Mouse (Mus musculus): ENCODE results near the gene Cenpe. TPM values are rescaled to one million over a fixed set of nuclear protein-coding genes. Genes with fewer than 3 reads are reported as not detected.
A peak's percentile ranks its signal among the peaks of the same experiment; 100 is the strongest.

The Cenpe gene
- polyA plus RNA-seq, 1 experiment: 7.3 TPM

DNA sequence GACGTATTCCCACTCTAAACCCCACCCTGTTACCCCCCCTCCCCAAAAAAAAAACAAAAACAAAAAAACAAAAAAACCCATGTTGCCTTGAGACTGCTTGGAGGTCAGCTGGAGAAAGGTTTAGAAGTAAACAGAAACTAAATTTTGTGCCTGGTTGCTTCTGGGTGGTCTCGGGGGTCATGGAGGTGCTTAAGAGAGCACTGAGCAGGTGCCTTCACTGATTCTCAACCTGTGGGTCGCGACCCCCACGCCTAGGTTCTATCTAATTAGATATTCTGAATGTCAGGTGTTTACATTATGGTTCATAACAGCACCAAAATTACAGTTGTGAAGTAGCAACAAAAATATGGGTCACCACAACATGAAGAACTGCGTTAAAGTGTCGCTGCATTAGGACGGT, 69.4 kb downstream of the Cenpe start:
- TF ChIP-seq CTCF (IDR thresholded peaks at IDR 0.05; ENCODE audit: borderline replicate concordance, extremely low read depth, insufficient read depth, insufficient read length) (no peak), POLR2A (IDR thresholded peaks at IDR 0.05; ENCODE audit: borderline replicate concordance, extremely low read depth, insufficient read depth, insufficient read length, poor library complexity, severe bottlenecking) (no peak)
- DNase-seq (ENCODE audit: low read depth): no peak

DNA sequence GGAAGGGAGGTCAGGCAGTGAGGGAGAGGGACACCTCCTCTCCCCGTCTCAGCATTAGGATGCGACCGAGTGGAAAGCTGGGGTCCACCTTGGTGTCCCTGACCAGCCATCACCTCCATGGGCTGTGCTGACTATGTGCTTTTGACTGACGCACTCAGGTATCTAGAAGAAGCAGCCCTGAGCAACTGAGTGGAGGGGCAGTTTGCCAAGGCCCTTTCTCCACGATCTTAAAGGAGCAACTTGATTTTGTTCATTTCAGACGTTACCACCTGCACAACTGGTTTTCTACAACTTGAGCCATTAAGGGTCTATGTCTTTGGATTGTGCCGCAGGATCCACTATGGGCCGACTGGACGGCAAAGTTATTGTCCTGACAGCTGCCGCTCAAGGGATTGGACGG, 72.9 kb downstream of the Cenpe start:
- no peak for TF ChIP-seq CTCF (IDR thresholded peaks at IDR 0.05; ENCODE audit: borderline replicate concordance, extremely low read depth, insufficient read depth, insufficient read length)
- no peak for TF ChIP-seq POLR2A (IDR thresholded peaks at IDR 0.05; ENCODE audit: borderline replicate concordance, extremely low read depth, insufficient read depth, insufficient read length, poor library complexity, severe bottlenecking)
- no peak for DNase-seq (ENCODE audit: low read depth)

DNA sequence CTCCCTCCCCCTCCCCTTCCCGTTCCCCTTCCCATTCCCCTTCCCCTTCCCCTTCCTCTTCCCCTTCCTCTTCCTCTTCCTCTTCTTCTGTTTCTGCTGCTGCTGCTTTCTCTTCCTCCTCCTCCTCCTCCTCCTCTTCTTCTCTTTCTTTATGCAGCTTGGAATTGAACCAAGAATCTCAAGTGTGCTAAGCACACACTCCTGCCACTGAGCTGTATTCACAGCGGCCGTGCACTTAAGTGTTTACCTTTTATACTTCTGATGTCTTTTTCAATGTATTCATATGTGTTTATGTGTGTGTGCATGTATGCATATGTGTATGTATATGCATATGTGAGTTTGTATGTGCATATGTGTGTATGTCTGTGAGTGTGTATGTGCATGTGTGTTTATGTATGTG, 73.5 kb downstream of the Cenpe start:
- TF ChIP-seq POLR2A (IDR thresholded peaks at IDR 0.05; ENCODE audit: borderline replicate concordance, extremely low read depth, insufficient read depth, insufficient read length, poor library complexity, severe bottlenecking) (no peak), CTCF (IDR thresholded peaks at IDR 0.05; ENCODE audit: borderline replicate concordance, extremely low read depth, insufficient read depth, insufficient read length) (no peak)
- DNase-seq (ENCODE audit: low read depth): no peak

DNA sequence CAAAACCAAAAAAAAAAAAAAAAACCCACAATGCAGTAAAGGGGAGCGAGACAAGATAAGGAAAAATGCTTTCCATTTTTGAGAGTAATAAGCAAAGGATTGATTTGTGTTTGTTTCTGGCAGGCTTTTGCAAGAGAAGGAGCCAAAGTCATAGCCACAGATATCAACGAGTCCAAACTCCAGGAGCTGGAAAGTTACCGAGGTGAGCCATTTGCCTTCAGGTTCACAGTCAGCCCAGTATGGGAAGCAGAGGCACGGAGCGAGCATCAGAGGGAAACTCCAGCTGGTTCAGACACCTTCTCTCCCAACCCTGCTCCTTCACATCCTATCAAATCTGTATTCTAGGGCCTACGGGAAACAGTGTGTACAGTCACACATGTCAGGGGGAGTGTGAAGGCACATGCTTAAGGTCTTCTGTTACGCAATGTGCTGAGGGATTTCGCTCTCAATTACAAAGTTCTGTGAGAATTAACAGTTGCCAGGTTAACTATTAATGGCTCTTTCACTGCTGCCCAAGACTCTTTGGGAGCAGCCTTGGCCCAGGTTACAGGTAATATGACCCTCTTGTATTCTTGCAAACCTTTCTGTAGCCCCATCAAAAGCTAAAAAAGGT, 75.9 kb downstream of the Cenpe start:
- no peak for TF ChIP-seq POLR2A (IDR thresholded peaks at IDR 0.05; ENCODE audit: borderline replicate concordance, extremely low read depth, insufficient read depth, insufficient read length, poor library complexity, severe bottlenecking)
- TF ChIP-seq CTCF (IDR thresholded peaks at IDR 0.05; ENCODE audit: borderline replicate concordance, extremely low read depth, insufficient read depth, insufficient read length): no peak
- no peak for DNase-seq (ENCODE audit: low read depth)

DNA sequence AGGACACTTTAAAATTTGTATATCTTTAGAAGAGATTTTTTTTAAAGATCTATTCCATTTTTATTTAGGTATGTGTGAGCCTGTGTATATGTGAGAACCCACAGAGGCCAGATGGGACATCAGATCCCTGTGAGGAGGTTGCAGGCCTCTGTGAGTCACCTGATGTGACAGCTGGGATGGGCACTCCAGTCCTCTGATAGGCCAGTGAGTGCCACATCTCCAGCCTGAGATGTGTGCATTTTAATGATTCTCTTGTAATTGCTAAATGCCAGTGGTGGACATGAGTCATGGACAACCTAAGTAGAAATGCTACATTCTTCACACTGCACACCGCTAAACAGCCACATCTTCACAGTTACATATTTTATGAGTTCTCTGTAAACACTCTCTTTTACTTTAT, 76.8 kb downstream of the Cenpe start:
- no peak for TF ChIP-seq POLR2A (IDR thresholded peaks at IDR 0.05; ENCODE audit: borderline replicate concordance, extremely low read depth, insufficient read depth, insufficient read length, poor library complexity, severe bottlenecking)
- TF ChIP-seq CTCF (IDR thresholded peaks at IDR 0.05; ENCODE audit: borderline replicate concordance, extremely low read depth, insufficient read depth, insufficient read length): no peak
- no peak for DNase-seq (ENCODE audit: low read depth)

DNA sequence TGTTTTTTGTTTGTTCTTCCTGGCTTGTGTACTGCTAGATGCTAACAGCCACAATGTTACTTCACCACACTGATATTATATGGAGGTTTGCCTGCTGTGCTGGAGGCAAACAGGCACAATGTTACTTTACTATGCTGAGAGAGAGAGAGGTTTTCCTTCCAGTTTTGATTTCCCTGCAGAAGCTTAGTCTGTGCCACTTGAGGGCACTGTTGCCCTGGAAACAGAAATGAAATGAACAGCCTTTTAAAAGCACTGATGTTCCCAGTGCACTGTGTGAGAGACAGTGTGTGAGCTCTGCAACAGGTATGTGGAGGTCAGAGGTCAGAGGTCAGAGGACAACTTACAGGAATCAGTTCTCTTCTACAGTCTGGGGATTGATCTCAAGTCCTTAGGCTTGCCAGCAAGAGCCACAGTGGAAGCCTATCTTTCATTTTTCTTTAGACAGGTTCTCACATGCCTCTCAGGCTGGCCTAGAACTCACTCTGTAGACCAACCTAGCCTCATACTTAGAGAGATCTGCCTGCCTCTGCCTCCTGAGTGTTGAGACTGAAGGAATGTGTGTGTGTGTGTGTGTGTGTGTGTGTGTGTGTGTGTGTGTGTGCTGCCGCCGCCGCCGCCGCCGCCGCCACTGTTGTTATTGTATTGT, 78.0 kb downstream of the Cenpe start:
- TF ChIP-seq POLR2A (IDR thresholded peaks at IDR 0.05; ENCODE audit: borderline replicate concordance, extremely low read depth, insufficient read depth, insufficient read length, poor library complexity, severe bottlenecking): no peak
- peak; percentile 82; the same call in 1 of the 2 replicates for TF ChIP-seq CTCF (IDR thresholded peaks at IDR 0.05; ENCODE audit: borderline replicate concordance, extremely low read depth, insufficient read depth, insufficient read length)
- DNase-seq (ENCODE audit: low read depth): peak; percentile 93

- TF ChIP-seq CTCF (IDR thresholded peaks at IDR 0.05; ENCODE audit: borderline replicate concordance, extremely low read depth, insufficient read depth, insufficient read length): no peak
- no peak for TF ChIP-seq POLR2A (IDR thresholded peaks at IDR 0.05; ENCODE audit: borderline replicate concordance, extremely low read depth, insufficient read depth, insufficient read length, poor library complexity, severe bottlenecking)
- DNase-seq (ENCODE audit: low read depth): peak; percentile 64
Observed at GRCm38 (mm10) chr3:135293703-135294102, 81.4 kb downstream of the Cenpe start.

GRCm38 (mm10) chr3:135295559-135295958, 83.2 kb downstream of the Cenpe start:
- no peak for TF ChIP-seq CTCF (IDR thresholded peaks at IDR 0.05; ENCODE audit: borderline replicate concordance, extremely low read depth, insufficient read depth, insufficient read length)
- no peak for DNase-seq (ENCODE audit: low read depth)

DNA sequence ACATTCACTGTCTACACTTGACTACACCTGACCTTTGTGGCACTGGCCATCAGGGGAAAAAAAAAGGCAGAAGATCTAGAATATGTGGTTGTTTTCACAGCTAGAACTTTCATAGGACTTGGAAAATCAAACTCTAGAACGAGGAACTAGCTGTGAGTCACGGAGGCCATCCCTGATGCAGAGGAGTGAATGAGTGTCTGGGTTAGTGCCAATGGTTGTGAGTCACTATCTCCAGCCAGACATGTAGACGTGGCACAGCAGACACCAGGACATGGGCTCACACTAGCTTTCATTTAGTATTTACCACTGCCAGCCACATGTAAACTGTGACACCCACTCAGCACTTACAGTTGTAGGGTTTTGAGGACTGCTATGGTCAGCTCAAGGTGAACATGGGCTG, 86.2 kb downstream of the Cenpe start:
- TF ChIP-seq POLR2A (IDR thresholded peaks at IDR 0.05; ENCODE audit: borderline replicate concordance, extremely low read depth, insufficient read depth, insufficient read length, poor library complexity, severe bottlenecking): no peak
- TF ChIP-seq CTCF (IDR thresholded peaks at IDR 0.05; ENCODE audit: borderline replicate concordance, extremely low read depth, insufficient read depth, insufficient read length): no peak
- no peak for DNase-seq (ENCODE audit: low read depth)

DNA sequence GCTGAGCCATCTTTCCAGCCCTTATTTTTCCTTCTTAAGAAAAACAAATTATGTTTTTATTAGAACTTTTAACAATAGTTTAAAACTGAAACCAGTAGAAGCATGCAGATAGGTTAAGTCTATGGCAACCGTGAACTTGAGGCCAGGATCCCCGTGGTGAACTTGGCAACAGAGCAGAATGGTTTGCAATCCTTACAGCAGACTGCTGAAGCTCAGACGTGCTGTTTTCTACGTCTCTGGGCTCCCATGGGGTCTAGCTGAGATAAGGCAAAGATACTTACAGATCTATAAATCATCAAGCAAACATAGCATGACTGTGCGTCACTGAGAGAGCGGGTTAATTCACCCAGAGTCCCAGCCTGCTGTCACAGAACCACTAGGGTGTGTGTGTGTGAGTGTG, 87.7 kb downstream of the Cenpe start:
- DNase-seq (ENCODE audit: low read depth): peak; percentile 30
- TF ChIP-seq POLR2A (IDR thresholded peaks at IDR 0.05; ENCODE audit: borderline replicate concordance, extremely low read depth, insufficient read depth, insufficient read length, poor library complexity, severe bottlenecking) (no peak), CTCF (IDR thresholded peaks at IDR 0.05; ENCODE audit: borderline replicate concordance, extremely low read depth, insufficient read depth, insufficient read length) (no peak)

- TF ChIP-seq POLR2A (IDR thresholded peaks at IDR 0.05; ENCODE audit: borderline replicate concordance, extremely low read depth, insufficient read depth, insufficient read length, poor library complexity, severe bottlenecking): no peak
- no peak for TF ChIP-seq CTCF (IDR thresholded peaks at IDR 0.05; ENCODE audit: borderline replicate concordance, extremely low read depth, insufficient read depth, insufficient read length)
- DNase-seq (ENCODE audit: low read depth): peak; percentile 52
Observed at GRCm38 (mm10) chr3:135304060-135304459, 91.7 kb downstream of the Cenpe start.

- peak; percentile 40 for DNase-seq (ENCODE audit: low read depth)
Observed at GRCm38 (mm10) chr3:135304566-135304965, 92.2 kb downstream of the Cenpe start.

More at GRCm38 (mm10) chr3:135304566-135304965, 92.2 kb downstream of the Cenpe start:
- TF ChIP-seq CTCF (IDR thresholded peaks at IDR 0.05; ENCODE audit: borderline replicate concordance, extremely low read depth, insufficient read depth, insufficient read length) (no peak), POLR2A (IDR thresholded peaks at IDR 0.05; ENCODE audit: borderline replicate concordance, extremely low read depth, insufficient read depth, insufficient read length, poor library complexity, severe bottlenecking) (no peak)

All from brain, embryonic 14.5 days (tissue).